Mouse (Mus musculus): ENCODE results near the gene Clta.
A peak's percentile ranks its signal among the peaks of the same experiment; 100 is the strongest.
"Not testable (repeated sequence)": the region's sequence is repeated elsewhere in the genome, so short reads cannot be mapped to it uniquely, and the experiment has no call there.

The Clta gene

GRCm38 (mm10) chr4:44024241-44024640, 20.0 kb downstream of the Clta start:
- no peak for DNase-seq (ENCODE audit: low read depth, low spot score)

- DNase-seq (ENCODE audit: low read depth, low spot score): no peak
These were observed 21.3 kb downstream of the Clta start for GRCm38 (mm10) chr4:44025570-44025969.

GRCm38 (mm10) chr4:44028303-44029135, 24.3 kb downstream of the Clta start:
- DNase-seq (ENCODE audit: low read depth, low spot score): no peak

GRCm38 (mm10) chr4:44029661-44030066, 25.4 kb downstream of the Clta start:
- DNase-seq (ENCODE audit: low read depth, low spot score): no peak

GRCm38 (mm10) chr4:44031521-44031920, 27.3 kb downstream of the Clta start:
- no peak for DNase-seq (ENCODE audit: low read depth, low spot score)

- DNase-seq (ENCODE audit: low read depth, low spot score): no peak
These were observed 32.2 kb downstream of the Clta start for GRCm38 (mm10) chr4:44036455-44036854.

- no peak for DNase-seq (ENCODE audit: low read depth, low spot score)
These were observed 36.5 kb downstream of the Clta start for GRCm38 (mm10) chr4:44040802-44041201.

- DNase-seq (ENCODE audit: low read depth, low spot score): no peak
These were observed 38.2 kb downstream of the Clta start for GRCm38 (mm10) chr4:44042429-44042828.

- DNase-seq (ENCODE audit: low read depth, low spot score): not testable (repeated sequence)
These were observed 38.9 kb downstream of the Clta start for GRCm38 (mm10) chr4:44043182-44043581.

- no peak for DNase-seq (ENCODE audit: low read depth, low spot score)
These were observed 40.6 kb downstream of the Clta start for GRCm38 (mm10) chr4:44044685-44045356.

GRCm38 (mm10) chr4:44046066-44046465, 41.8 kb downstream of the Clta start:
- DNase-seq (ENCODE audit: low read depth, low spot score): no peak

- no peak for DNase-seq (ENCODE audit: low read depth, low spot score)
These were observed 45.6 kb downstream of the Clta start for GRCm38 (mm10) chr4:44049812-44050211.

GRCm38 (mm10) chr4:44059674-44060073, 55.4 kb downstream of the Clta start:
- DNase-seq (ENCODE audit: low read depth, low spot score): no peak

GRCm38 (mm10) chr4:44062062-44062461, 57.8 kb downstream of the Clta start:
- DNase-seq (ENCODE audit: low read depth, low spot score): no peak

GRCm38 (mm10) chr4:44062816-44063215, 58.6 kb downstream of the Clta start:
- DNase-seq (ENCODE audit: low read depth, low spot score): no peak

GRCm38 (mm10) chr4:44065355-44066025, 61.2 kb downstream of the Clta start:
- peak; percentile 83 for DNase-seq (ENCODE audit: low read depth, low spot score)

GRCm38 (mm10) chr4:44066891-44067290, 62.6 kb downstream of the Clta start:
- DNase-seq (ENCODE audit: low read depth, low spot score): no peak

GRCm38 (mm10) chr4:44068736-44069135, 64.5 kb downstream of the Clta start:
- no peak for DNase-seq (ENCODE audit: low read depth, low spot score)

GRCm38 (mm10) chr4:44069411-44069810, 65.2 kb downstream of the Clta start:
- DNase-seq (ENCODE audit: low read depth, low spot score): no peak

GRCm38 (mm10) chr4:44070641-44071040, 66.4 kb downstream of the Clta start:
- no peak for DNase-seq (ENCODE audit: low read depth, low spot score)

- DNase-seq (ENCODE audit: low read depth, low spot score): no peak
These were observed 67.5 kb downstream of the Clta start for GRCm38 (mm10) chr4:44071741-44072145.

- peak; percentile 76 for DNase-seq (ENCODE audit: low read depth, low spot score)
These were observed 68.1 kb downstream of the Clta start for GRCm38 (mm10) chr4:44072146-44072872.
